Mouse (Mus musculus): Measurements from ENCODE around the gene 2810004N23Rik. TPM values are rescaled to one million over a fixed set of nuclear protein-coding genes. Genes with fewer than 3 reads are reported as not detected.

Gene 2810004N23Rik
- polyA plus RNA-seq, 1 experiment, result 27.1 TPM

GRCm38 (mm10) chr8:124872081-124872480 is 9.2 kb upstream of the 2810004N23Rik start:
- H3K79me2 ChIP-seq (ENCODE audit: control insufficient read depth, insufficient read depth), result peaks cover 22% of the 10 kb centered on the region
- H3ac ChIP-seq (ENCODE audit: control insufficient read depth, insufficient read length), result no peak overlapping the region
- no peaks in the 10 kb centered on the region for H3K27me3 ChIP-seq (ENCODE audit: control insufficient read depth, insufficient read depth, insufficient read length)
- H3K4me3 ChIP-seq, result no peak overlapping the region
- peaks cover 28% of the 10 kb centered on the region for H3K36me3 ChIP-seq (ENCODE audit: control insufficient read depth, insufficient read depth)
- no peak overlapping the region for H3K4me2 ChIP-seq (ENCODE audit: low read depth)
- TF ChIP-seq E2F4 (IDR thresholded peaks at IDR 0.05; ENCODE audit: insufficient read depth), result no peak
- no peak for TF ChIP-seq POLR2A (IDR thresholded peaks at IDR 0.05; ENCODE audit: insufficient read length, low read depth)
- no peak for TF ChIP-seq MYOG (IDR thresholded peaks at IDR 0.05; ENCODE audit: control insufficient read depth in 1 of 3, insufficient read depth in 1 of 3, insufficient read length in 2 of 3, low read depth in 2 of 3)
- no peak for TF ChIP-seq USF1 (IDR thresholded peaks at IDR 0.05; ENCODE audit: low read depth)
- no peak for TF ChIP-seq MYOD1 (IDR thresholded peaks at IDR 0.05; ENCODE audit: control insufficient read depth in 1 of 3, insufficient read length in 2 of 3, low read depth in 2 of 3)
- TF ChIP-seq POLR2AphosphoS2 (IDR thresholded peaks at IDR 0.05; ENCODE audit: insufficient read length, low read depth), result no peak

GRCm38 (mm10) chr8:124871474-124871873 is 8.6 kb upstream of the 2810004N23Rik start:
- TF ChIP-seq REST (IDR thresholded peaks at IDR 0.05; ENCODE audit: insufficient read depth, insufficient read length), result no peak
- H3ac ChIP-seq (ENCODE audit: control insufficient read depth, insufficient read length), result no peak overlapping the region
- no peak overlapping the region for H3K4me2 ChIP-seq (ENCODE audit: low read depth)
- peaks cover 28% of the 10 kb centered on the region for H3K79me2 ChIP-seq (ENCODE audit: control insufficient read depth, insufficient read depth)
- no peaks in the 10 kb centered on the region for H3K27me3 ChIP-seq (ENCODE audit: control insufficient read depth, insufficient read depth, insufficient read length)
- no peak overlapping the region for H3K4me3 ChIP-seq
- H3K36me3 ChIP-seq (ENCODE audit: control insufficient read depth, insufficient read depth), result peaks cover 28% of the 10 kb centered on the region

DNA sequence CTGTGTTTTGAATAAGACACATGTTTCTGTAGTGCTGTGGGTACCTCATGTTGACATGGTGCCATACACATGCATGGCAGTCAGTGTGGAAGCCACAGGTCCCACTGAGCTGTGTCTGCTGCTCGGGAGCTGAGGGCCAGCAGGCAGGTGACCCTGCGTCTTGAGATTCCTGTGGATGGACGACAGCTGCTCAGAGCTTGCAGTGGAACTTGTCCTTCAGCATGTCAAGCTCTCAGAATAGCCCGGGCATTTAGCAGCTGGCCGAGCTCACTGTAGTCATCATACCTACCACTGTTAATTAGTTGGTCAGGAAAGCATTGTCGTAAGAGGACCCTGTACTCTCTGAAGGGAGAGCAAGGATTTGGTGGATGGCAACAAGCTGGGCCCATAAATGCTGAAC is 6.8 kb upstream of the 2810004N23Rik start:
- TF ChIP-seq CEBPB (IDR thresholded peaks at IDR 0.05; ENCODE audit: insufficient read depth, poor library complexity, severe bottlenecking), result no peak
- TF ChIP-seq REST (IDR thresholded peaks at IDR 0.05; ENCODE audit: insufficient read depth, insufficient read length), result no peak
- peak; percentile 84 to 98 (median 89) for TF ChIP-seq MYOD1 (IDR thresholded peaks at IDR 0.05; ENCODE audit: control insufficient read depth in 1 of 3, insufficient read length in 2 of 3, low read depth in 2 of 3)
- TF ChIP-seq TCF3 (IDR thresholded peaks at IDR 0.05; ENCODE audit: insufficient read length, low read depth), result peak; percentile 92
- no peak for TF ChIP-seq E2F4 (IDR thresholded peaks at IDR 0.05; ENCODE audit: insufficient read depth)
- TF ChIP-seq TCF12 (IDR thresholded peaks at IDR 0.05; ENCODE audit: insufficient read depth, poor library complexity, severe bottlenecking), result peak; percentile 69
- no peak for TF ChIP-seq USF1 (IDR thresholded peaks at IDR 0.05; ENCODE audit: low read depth)
- TF ChIP-seq MAX (IDR thresholded peaks at IDR 0.05; ENCODE audit: low read depth), result no peak
- peak; percentile 96 to 100 (median 97) for TF ChIP-seq MYOG (IDR thresholded peaks at IDR 0.05; ENCODE audit: control insufficient read depth in 1 of 3, insufficient read depth in 1 of 3, insufficient read length in 2 of 3, low read depth in 2 of 3)
- TF ChIP-seq SRF (IDR thresholded peaks at IDR 0.05; ENCODE audit: control insufficient read depth, insufficient read length, low read depth), result peak; percentile 40
- TF ChIP-seq POLR2AphosphoS2 (IDR thresholded peaks at IDR 0.05; ENCODE audit: insufficient read length, low read depth), result no peak
- TF ChIP-seq POLR2A (IDR thresholded peaks at IDR 0.05; ENCODE audit: insufficient read length, low read depth), result peak; percentile 20
- H3K4me3 ChIP-seq, result no peak overlapping the region
- peaks cover 24% of the 10 kb centered on the region for H3K36me3 ChIP-seq (ENCODE audit: control insufficient read depth, insufficient read depth)
- H3K79me2 ChIP-seq (ENCODE audit: control insufficient read depth, insufficient read depth), result peaks cover 46% of the 10 kb centered on the region
- no peaks in the 10 kb centered on the region for H3K27me3 ChIP-seq (ENCODE audit: control insufficient read depth, insufficient read depth, insufficient read length)
- H3K4me2 ChIP-seq (ENCODE audit: low read depth), result peak overlapping the region; percentile 19
- H3ac ChIP-seq (ENCODE audit: control insufficient read depth, insufficient read length), result no peak overlapping the region

DNA sequence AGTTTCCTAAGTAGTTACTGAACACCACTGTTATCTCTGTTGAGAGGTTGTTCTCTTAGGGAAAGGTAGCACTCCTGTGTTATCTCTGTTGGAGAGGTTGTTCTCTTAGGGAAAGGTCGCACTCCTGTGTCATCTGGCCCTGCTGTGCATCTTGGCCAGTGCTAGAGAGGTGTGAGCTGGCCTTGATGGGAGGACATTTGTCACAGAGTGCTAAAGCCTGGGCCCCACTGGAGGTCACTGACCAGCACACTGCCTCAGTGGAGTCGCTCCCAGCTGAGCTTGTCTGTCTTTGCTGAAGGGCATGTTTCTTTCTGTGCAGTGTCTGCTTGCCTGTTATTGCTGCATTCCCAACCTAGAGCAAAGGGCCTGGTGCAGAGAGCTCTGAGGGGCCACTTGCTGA is 4.2 kb upstream of the 2810004N23Rik start:
- no peak for TF ChIP-seq REST (IDR thresholded peaks at IDR 0.05; ENCODE audit: insufficient read depth, insufficient read length)
- TF ChIP-seq MYOD1 (IDR thresholded peaks at IDR 0.05; ENCODE audit: control insufficient read depth in 1 of 3, insufficient read length in 2 of 3, low read depth in 2 of 3), result no peak
- TF ChIP-seq E2F4 (IDR thresholded peaks at IDR 0.05; ENCODE audit: insufficient read depth), result no peak
- TF ChIP-seq SRF (IDR thresholded peaks at IDR 0.05; ENCODE audit: control insufficient read depth, insufficient read length, low read depth), result no peak
- TF ChIP-seq POLR2A (IDR thresholded peaks at IDR 0.05; ENCODE audit: insufficient read length, low read depth), result no peak
- no peak for TF ChIP-seq MYOG (IDR thresholded peaks at IDR 0.05; ENCODE audit: control insufficient read depth in 1 of 3, insufficient read depth in 1 of 3, insufficient read length in 2 of 3, low read depth in 2 of 3)
- no peak for TF ChIP-seq MAX (IDR thresholded peaks at IDR 0.05; ENCODE audit: low read depth)
- TF ChIP-seq TCF3 (IDR thresholded peaks at IDR 0.05; ENCODE audit: insufficient read length, low read depth), result no peak
- no peak for TF ChIP-seq CEBPB (IDR thresholded peaks at IDR 0.05; ENCODE audit: insufficient read depth, poor library complexity, severe bottlenecking)
- no peak for TF ChIP-seq TCF12 (IDR thresholded peaks at IDR 0.05; ENCODE audit: insufficient read depth, poor library complexity, severe bottlenecking)
- H3K79me2 ChIP-seq (ENCODE audit: control insufficient read depth, insufficient read depth), result peaks cover 68% of the 10 kb centered on the region
- peaks cover 7% of the 10 kb centered on the region for H3K36me3 ChIP-seq (ENCODE audit: control insufficient read depth, insufficient read depth)
- H3K4me2 ChIP-seq (ENCODE audit: low read depth), result no peak overlapping the region
- no peaks in the 10 kb centered on the region for H3K27me3 ChIP-seq (ENCODE audit: control insufficient read depth, insufficient read depth, insufficient read length)
- no peak overlapping the region for H3K4me3 ChIP-seq
- H3ac ChIP-seq (ENCODE audit: control insufficient read depth, insufficient read length), result no peak overlapping the region

- Histone ChIP-seq H3K4me3 (no peak overlapping the region), H3K4me2 (ENCODE audit: low read depth) (no peak overlapping the region), H3ac (ENCODE audit: control insufficient read depth, insufficient read length) (no peak overlapping the region), H3K27me3 (ENCODE audit: control insufficient read depth, insufficient read depth, insufficient read length) (no peaks in the 10 kb centered on the region), H3K36me3 (ENCODE audit: control insufficient read depth, insufficient read depth) (peaks cover 2% of the 10 kb centered on the region), H3K79me2 (ENCODE audit: control insufficient read depth, insufficient read depth) (peaks cover 72% of the 10 kb centered on the region)
- no peak for TF ChIP-seq TCF12 (IDR thresholded peaks at IDR 0.05; ENCODE audit: insufficient read depth, poor library complexity, severe bottlenecking)
- no peak for TF ChIP-seq CEBPB (IDR thresholded peaks at IDR 0.05; ENCODE audit: insufficient read depth, poor library complexity, severe bottlenecking)
- no peak for TF ChIP-seq MYOD1 (IDR thresholded peaks at IDR 0.05; ENCODE audit: control insufficient read depth in 1 of 3, insufficient read length in 2 of 3, low read depth in 2 of 3)
- TF ChIP-seq POLR2AphosphoS2 (IDR thresholded peaks at IDR 0.05; ENCODE audit: insufficient read length, low read depth), result no peak
- no peak for TF ChIP-seq REST (IDR thresholded peaks at IDR 0.05; ENCODE audit: insufficient read depth, insufficient read length)
These were observed 3.7 kb upstream of the 2810004N23Rik start for GRCm38 (mm10) chr8:124866669-124867068.

Data from myocyte (in vitro differentiated cells).